Mouse (Mus musculus) c-Kit-positive CD71-positive TER-119-positive erythroid progenitor cells, embryonic 14.5 days (primary cell): ENCODE measurements at regions not wholly inside any gene's neighbourhood (a gene's known extent, or its start where the extent isn't known, plus 50 kb on each side); places are given as distances from the start of the nearest gene placed in this dataset.

Experiments used
- DNase-seq: peaks from one replicate; pipeline ENCODE4 v3.0.0-alpha.2; 2013; ENCODE audit warnings: low spot score

GRCm38 (mm10) chr17:87531411-87532157 is 84.8 kb upstream of the Calm2 start:
- DNase-seq = peak; percentile 35

- DNase-seq = no peak
These were observed 85.4 kb upstream of the Calm2 start for GRCm38 (mm10) chr17:87532158-87532545.

- DNase-seq = no peak
These were observed 86.0 kb upstream of the Calm2 start for GRCm38 (mm10) chr17:87532762-87533161.

- DNase-seq = no peak
These were observed 86.2 kb upstream of the Epcam start for GRCm38 (mm10) chr17:87549568-87549967.

GRCm38 (mm10) chr17:87550518-87551164 is 85.1 kb upstream of the Epcam start:
- no peak for DNase-seq

GRCm38 (mm10) chr17:87554561-87554960 is 81.2 kb upstream of the Epcam start:
- no peak for DNase-seq

- DNase-seq = no peak
These were observed 77.4 kb upstream of the Epcam start for GRCm38 (mm10) chr17:87558419-87558818.

- DNase-seq = no peak
These were observed 76.1 kb upstream of the Epcam start for GRCm38 (mm10) chr17:87559641-87560040.

GRCm38 (mm10) chr17:87560923-87561322 is 74.9 kb upstream of the Epcam start:
- no peak for DNase-seq

GRCm38 (mm10) chr17:87563375-87563774 is 72.4 kb upstream of the Epcam start:
- no peak for DNase-seq

GRCm38 (mm10) chr17:87565631-87566030 is 70.1 kb upstream of the Epcam start:
- DNase-seq = no peak

GRCm38 (mm10) chr17:87566296-87566695 is 69.5 kb upstream of the Epcam start:
- DNase-seq = no peak

- no peak for DNase-seq
These were observed 68.8 kb upstream of the Epcam start for GRCm38 (mm10) chr17:87566996-87567395.

- no peak for DNase-seq
These were observed 68.3 kb upstream of the Epcam start for GRCm38 (mm10) chr17:87567475-87567874.

- no peak for DNase-seq
These were observed 65.8 kb upstream of the Epcam start for GRCm38 (mm10) chr17:87569981-87570380.

GRCm38 (mm10) chr17:87570676-87571344 is 65.0 kb upstream of the Epcam start:
- DNase-seq = no peak

GRCm38 (mm10) chr17:87571345-87571932 is 64.3 kb upstream of the Epcam start:
- DNase-seq = peak; percentile 79

- DNase-seq = no peak
These were observed 52.2 kb upstream of the Epcam start for GRCm38 (mm10) chr17:87583575-87583974.

GRCm38 (mm10) chr17:87585355-87585754 is 50.4 kb upstream of the Epcam start:
- DNase-seq = no peak
